Mouse (Mus musculus) CH12.LX (cell line): ENCODE results near the gene Pcp4l1. TPM values are rescaled to one million over a fixed set of nuclear protein-coding genes. Genes with fewer than 3 reads are reported as not detected.

ENCODE experiments used
- DNase-seq: peaks from one replicate; pipeline ENCODE4 v3.0.0-alpha.2; 2013; ENCODE audit errors: extremely low read depth
- H3K27ac ChIP-seq: 2 replicates; pipeline ENCODE4 v1.5.1; 2012; ENCODE audit warnings: low read depth, mild to moderate bottlenecking, control low read depth, moderate library complexity; ENCODE audit not compliant: insufficient read depth
- H3K27me3 ChIP-seq: replicated peaks from 2 replicates; pipeline ENCODE3; 2012; ENCODE audit warnings: inconsistent platforms
- H3K36me3 ChIP-seq, 2 experiments: replicated peaks in 1 of 2; 2 replicates each; pipeline versions ENCODE3 to v1.6.1; 2012; ENCODE audit warnings: inconsistent platforms in 1 of 2, low read length in 1 of 2, mild to moderate bottlenecking in 1 of 2, mixed read lengths in 1 of 2, moderate library complexity in 1 of 2; ENCODE audit not compliant: control insufficient read depth in 1 of 2, insufficient read depth in 1 of 2
- H3K4me1 ChIP-seq, 2 experiments: 2 replicates each; pipeline ENCODE4 v1.6.1; 2012; ENCODE audit warnings: inconsistent platforms in 1 of 2, moderate library complexity in 1 of 2; ENCODE audit not compliant: insufficient read depth in 2 of 2, control insufficient read depth in 1 of 2
- H3K4me2 ChIP-seq: 2 replicates; pipeline ENCODE4 v1.6.1; 2012; ENCODE audit warnings: low read depth, mild to moderate bottlenecking, control low read depth; ENCODE audit not compliant: poor library complexity, insufficient read depth, severe bottlenecking
- H3K4me3 ChIP-seq, 3 experiments: fragments of 150-350 bp in 1 of 3; sonication (generic) in 1 of 3; replicated peaks in 1 of 3; 2 replicates each; pipeline versions ENCODE3 to v1.5.1; 2011 to 2012; ENCODE audit warnings: low read depth in 2 of 3, low read length in 2 of 3, mild to moderate bottlenecking in 2 of 3, moderate library complexity in 2 of 3, control low read depth in 1 of 3, improper control_type of control experiment in 1 of 3, inconsistent platforms in 1 of 3, mixed read lengths in 1 of 3; ENCODE audit not compliant: poor library complexity in 1 of 3
- H3K79me2 ChIP-seq: replicated peaks from 2 replicates; pipeline ENCODE4 v1.6.1; 2012; ENCODE audit warnings: mild to moderate bottlenecking, moderate library complexity; ENCODE audit not compliant: control insufficient read depth, poor library complexity, insufficient read depth, severe bottlenecking; ENCODE audit errors: extremely low read depth
- H3K9ac ChIP-seq: 2 replicates; pipeline ENCODE4 v1.6.1; 2012; ENCODE audit warnings: low read depth, mild to moderate bottlenecking, control low read depth, moderate library complexity; ENCODE audit not compliant: insufficient read depth
- H3K9me3 ChIP-seq: replicated peaks from 2 replicates; pipeline ENCODE3; 2012; ENCODE audit warnings: low read length, inconsistent platforms, mixed read lengths
- BHLHE40 ChIP-seq: IDR thresholded peaks from 2 replicates; pipeline ENCODE4 v1.6.1; 2011; ENCODE audit warnings: mild to moderate bottlenecking, low read depth, low read length, improper control_type of control experiment
- CHD1 ChIP-seq: IDR thresholded peaks from 2 replicates; pipeline ENCODE4 v1.6.1; 2012; ENCODE audit warnings: low read depth, low read length, improper control_type of control experiment, inconsistent platforms
- CHD2 ChIP-seq: IDR thresholded peaks from 2 replicates; pipeline ENCODE4 v1.6.1; 2011; ENCODE audit warnings: low read length, improper control_type of control experiment
- CTCF ChIP-seq, 2 experiments: IDR thresholded peaks in 1 of 2; conservative IDR thresholded peaks in 1 of 2; 2 replicates each; pipeline ENCODE4 v1.5.1; 2011 to 2012; ENCODE audit warnings: low read depth in 2 of 2, low read length in 2 of 2, improper control_type of control experiment in 1 of 2, inconsistent platforms in 1 of 2, mild to moderate bottlenecking in 1 of 2, moderate library complexity in 1 of 2
- EP300 ChIP-seq: IDR thresholded peaks from 2 replicates; pipeline ENCODE4 v1.6.1; 2011; ENCODE audit warnings: low read length, improper control_type of control experiment
- ETS1 ChIP-seq: conservative IDR thresholded peaks from 2 replicates; pipeline ENCODE4 v1.6.1; 2012; ENCODE audit warnings: low read depth, mild to moderate bottlenecking, inconsistent platforms, low read length, improper control_type of control experiment, moderate library complexity
- GABPA ChIP-seq: IDR thresholded peaks from 2 replicates; pipeline ENCODE4 v1.6.1; 2012; ENCODE audit warnings: low read depth, low read length, improper control_type of control experiment, inconsistent platforms; ENCODE audit not compliant: insufficient replicate concordance
- IRF4 ChIP-seq: IDR thresholded peaks from 2 replicates; pipeline ENCODE4 v1.6.1; 2014; ENCODE audit warnings: low read depth, mild to moderate bottlenecking, inconsistent platforms, low read length, improper control_type of control experiment
- JUND ChIP-seq: conservative IDR thresholded peaks from 2 replicates; pipeline ENCODE4 v1.6.1; 2011; ENCODE audit warnings: low read depth, low read length, improper control_type of control experiment
- MAFK ChIP-seq: IDR thresholded peaks from 2 replicates; pipeline ENCODE4 v1.6.1; 2011; ENCODE audit warnings: low read length, improper control_type of control experiment; ENCODE audit not compliant: insufficient replicate concordance
- MXI1 ChIP-seq: IDR thresholded peaks from 2 replicates; pipeline ENCODE4 v1.6.1; 2011; ENCODE audit warnings: mild to moderate bottlenecking, low read depth, low read length, improper control_type of control experiment
- NELFE ChIP-seq: IDR thresholded peaks from 2 replicates; pipeline ENCODE4 v1.6.1; 2011; ENCODE audit warnings: low read depth, low read length, improper control_type of control experiment
- NRF1 ChIP-seq: IDR thresholded peaks from 2 replicates; pipeline ENCODE4 v1.6.1; 2014; ENCODE audit warnings: low read depth, mild to moderate bottlenecking, inconsistent platforms, low read length, improper control_type of control experiment, moderate library complexity
- POLR2A ChIP-seq: IDR thresholded peaks from 2 replicates; pipeline ENCODE4 v1.6.1; 2011; ENCODE audit warnings: low read depth, mild to moderate bottlenecking, improper control_type of control experiment, low read length
- POLR2AphosphoS2 ChIP-seq: IDR thresholded peaks from 2 replicates; pipeline ENCODE4 v1.6.1; 2011; ENCODE audit warnings: low read depth, low read length, improper control_type of control experiment
- RCOR1 ChIP-seq: conservative IDR thresholded peaks from 2 replicates; pipeline ENCODE4 v1.6.1; 2012; ENCODE audit warnings: low read depth, mild to moderate bottlenecking, inconsistent platforms, low read length, improper control_type of control experiment
- SIN3A ChIP-seq: IDR thresholded peaks from 2 replicates; pipeline ENCODE4 v1.6.1; 2012; ENCODE audit warnings: low read length, improper control_type of control experiment, inconsistent platforms
- SMC3 ChIP-seq: IDR thresholded peaks from 2 replicates; pipeline ENCODE4 v1.6.1; 2011; ENCODE audit warnings: low read depth, low read length, improper control_type of control experiment
- USF1 ChIP-seq: IDR thresholded peaks from 2 replicates; pipeline ENCODE4 v1.6.1; 2014; ENCODE audit warnings: low read depth, mild to moderate bottlenecking, inconsistent platforms, low read length, improper control_type of control experiment
- USF2 ChIP-seq: conservative IDR thresholded peaks from 2 replicates; pipeline ENCODE4 v1.6.1; 2011; ENCODE audit warnings: low read depth, low read length, improper control_type of control experiment
- ZC3H11A ChIP-seq: IDR thresholded peaks from 2 replicates; pipeline ENCODE4 v1.6.1; 2012; ENCODE audit warnings: low read depth, mild to moderate bottlenecking, inconsistent platforms, low read length, improper control_type of control experiment
- ZMIZ1 ChIP-seq: IDR thresholded peaks from 2 replicates; pipeline ENCODE4 v1.6.1; 2012; ENCODE audit warnings: low read depth, mild to moderate bottlenecking, inconsistent platforms, low read length, improper control_type of control experiment
- dilution Hi-C: fragments of 300-500 bp; cut with MboI; formaldehyde crosslinking; loops from 2 replicates; pipeline ENCODE4 v1.14.3; 2020; ENCODE audit warnings: low sequenced_read_pairs; ENCODE audit not compliant: extremely low pct_unique_long_range_greater_than_20kb, extremely low pct_ligation_motif_present
- in situ Hi-C: fragments of 300-500 bp; cut with MboI; formaldehyde crosslinking; loops from 3 replicates; pipeline ENCODE4 v1.14.3; 2019; ENCODE audit warnings: low sequenced_read_pairs, low pct_ligation_motif_present, low pct_unique_long_range_greater_than_20kb, mixed read lengths
- polyA plus RNA-seq: library from polyadenylated mRNA; unstranded; fragments of >175 nt; gene quantifications from 2 replicates; pipeline ENCODE4 v1.2.1, GENCODE M21; 2012; ENCODE audit warnings: low read depth; ENCODE audit not compliant: insufficient read length
- total RNA-seq, 2 experiments: library from RNA; depleted of rRNA; stranded (reverse); fragments of 300-350 nt in 1 of 2; fragments of >200 nt in 1 of 2; gene quantifications; 2 replicates each; pipeline ENCODE4 v1.2.3; 2012 to 2014

Pcp4l1 gene
- total and polyA plus RNA-seq, 3 experiments, result not detected

DNA sequence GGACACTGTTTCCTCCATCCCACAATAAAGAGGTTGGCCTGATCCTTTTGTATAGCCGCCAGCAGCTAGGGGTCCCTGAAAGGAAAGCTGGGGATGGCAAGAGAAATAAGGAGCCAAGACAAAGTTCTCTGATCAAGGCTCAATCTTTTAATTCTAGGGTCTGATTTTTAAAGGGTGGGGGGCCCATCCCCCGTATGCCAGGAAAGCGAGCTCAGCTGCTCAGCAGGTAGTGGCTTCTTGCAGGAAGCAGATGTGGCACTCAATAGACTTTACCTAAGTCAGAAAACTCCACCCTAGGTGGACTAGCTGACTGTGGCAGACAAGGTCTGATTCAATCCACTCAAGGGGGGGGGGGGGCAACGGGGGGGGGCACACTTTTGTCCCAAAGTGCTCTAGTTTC is 30.7 kb upstream of the Pcp4l1 start:
- in situ Hi-C loops, result loop anchor here (10.0 kb wide), 1 partner anchor 332 kb away; no protein-coding TSS in a partner anchor
- H3K4me1 ChIP-seq, result peaks cover 11 to 42% of the 10 kb centered on the region in 2 experiments
- no peaks in the 10 kb centered on the region for H3K27me3 ChIP-seq
- no peak overlapping the region for H3K27ac ChIP-seq
- H3K79me2 ChIP-seq, result no peaks in the 10 kb centered on the region
- peaks cover 0 to 12% of the 10 kb centered on the region in 2 experiments for H3K36me3 ChIP-seq
- no peak overlapping the region for H3K4me2 ChIP-seq
- H3K4me3 ChIP-seq, result no peak overlapping the region
- dilution Hi-C loops, result no loop called here
- no peak for TF ChIP-seq ZMIZ1
- DNase-seq, result no peak
- H3K9me3 ChIP-seq, result no peaks in the 10 kb centered on the region
- H3K9ac ChIP-seq, result no peak overlapping the region

DNA sequence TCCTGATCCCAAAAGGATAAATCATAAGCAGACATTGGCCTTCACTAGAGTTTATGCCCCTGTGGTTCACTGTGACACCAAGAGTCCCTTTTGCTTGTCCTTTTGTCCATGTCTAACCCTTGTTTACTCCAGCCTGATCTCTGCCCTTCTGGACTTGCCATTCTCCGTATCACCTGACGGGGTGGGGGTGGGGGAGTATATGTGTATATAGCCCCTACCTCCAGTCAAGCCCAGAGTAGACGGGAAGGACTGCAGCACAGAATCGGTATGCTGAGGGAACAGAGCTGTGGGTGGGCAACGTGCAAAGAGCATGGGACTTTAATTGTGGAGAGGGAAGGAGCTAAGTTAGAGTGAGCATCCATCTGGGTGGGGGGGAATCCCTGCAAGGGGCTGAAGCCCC is 28.8 kb upstream of the Pcp4l1 start, which contains the start of gene Apoa2:
Gene Apoa2 (plus strand): TSS at position 198 of the 400 bp plus-strand sequence.
- no peaks in the 10 kb centered on the region for H3K9me3 ChIP-seq
- no peak within 1 kb of the TSS for H3K9ac ChIP-seq
- in situ Hi-C loops, result loop anchor here (5.0 to 10.0 kb wide), 2 partner anchors 113 to 330 kb away; partner anchors contain the start of gene Cfap126
- DNase-seq, result no peak
- no peaks in the 10 kb centered on the region for H3K27me3 ChIP-seq
- TF ChIP-seq JUND (no peak), ZC3H11A (no peak), EP300 (no peak), NRF1 (no peak), BHLHE40 (no peak), CHD1 (no peak), ZMIZ1 (no peak), SIN3A (no peak)
- dilution Hi-C loops, result no loop called here
- H3K36me3 ChIP-seq, result peaks cover 9 to 18% of the 10 kb centered on the region in 2 experiments
- H3K4me2 ChIP-seq, result no peak within 1 kb of the TSS
- H3K79me2 ChIP-seq, result no peaks in the 10 kb centered on the region
- H3K27ac ChIP-seq, result no peak within 1 kb of the TSS
- H3K4me3 ChIP-seq, result no peak within 1 kb of the TSS
- peaks cover 7 to 37% of the 10 kb centered on the region in 2 experiments; a peak in 3 of 4 replicates for H3K4me1 ChIP-seq

DNA sequence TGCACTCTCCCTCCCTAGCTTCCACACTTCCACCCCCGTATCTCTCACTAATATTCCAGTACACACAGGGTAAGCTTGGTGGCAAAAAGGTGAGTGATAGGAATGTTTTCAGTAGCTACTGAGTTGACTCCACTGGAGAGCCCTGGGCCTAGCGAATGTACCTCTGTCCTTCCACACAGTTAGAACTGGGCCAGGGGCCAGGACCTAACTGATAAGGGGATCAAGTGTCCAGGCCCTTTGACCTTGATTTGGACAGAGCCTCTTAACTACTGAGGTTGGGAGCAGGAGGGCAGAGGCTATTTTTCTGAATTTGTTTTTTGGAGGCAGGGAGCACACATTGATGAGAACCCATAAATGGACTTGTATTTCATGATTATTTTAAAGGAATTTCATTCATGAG is 27.7 kb upstream of the Pcp4l1 start:
- TF ChIP-seq ZC3H11A, result no peak
- no peak for TF ChIP-seq ETS1
- no peak for TF ChIP-seq SMC3
- no peak for TF ChIP-seq NELFE
- TF ChIP-seq GABPA, result no peak
- TF ChIP-seq POLR2AphosphoS2, result no peak
- TF ChIP-seq MXI1, result no peak
- TF ChIP-seq USF1, result no peak
- TF ChIP-seq USF2, result no peak
- no peak for TF ChIP-seq SIN3A
- no peak for TF ChIP-seq IRF4
- no peak for TF ChIP-seq NRF1
- TF ChIP-seq RCOR1, result no peak
- TF ChIP-seq CHD2, result no peak
- TF ChIP-seq POLR2A, result no peak
- no peak for TF ChIP-seq MAFK
- no peak for TF ChIP-seq EP300
- TF ChIP-seq BHLHE40, result no peak
- no peak for TF ChIP-seq ZMIZ1
- TF ChIP-seq CTCF (conservative IDR thresholded peaks at IDR 0.05 in 1 of 2, IDR thresholded peaks at IDR 0.05 in 1 of 2; ENCODE audit: low read depth in 2 of 2, low read length in 2 of 2), result no peak
- DNase-seq, result no peak
- H3K79me2 ChIP-seq, result no peaks in the 10 kb centered on the region
- H3K9ac ChIP-seq, result no peak overlapping the region
- dilution Hi-C loops (no loop called here), in situ Hi-C loops (loop anchor here (5.0 to 10.0 kb wide), 2 partner anchors 111 to 329 kb away; partner anchors contain the start of gene Cfap126)
- no peaks in the 10 kb centered on the region for H3K9me3 ChIP-seq
- H3K4me2 ChIP-seq, result no peak overlapping the region
- peaks cover 16 to 20% of the 10 kb centered on the region in 2 experiments for H3K36me3 ChIP-seq
- H3K4me3 ChIP-seq, result no peak overlapping the region
- peaks cover 7 to 31% of the 10 kb centered on the region in 2 experiments; a peak in 3 of 4 replicates for H3K4me1 ChIP-seq
- H3K27me3 ChIP-seq, result no peaks in the 10 kb centered on the region
- H3K27ac ChIP-seq, result no peak overlapping the region
